Mouse (Mus musculus) liver, embryonic 11.5 days (tissue): Measurements from ENCODE around the gene Fbxl14. TPM values are rescaled to one million over a fixed set of nuclear protein-coding genes. Genes with fewer than 3 reads are reported as not detected.

Experiments used
- polyA plus RNA-seq: library from polyadenylated mRNA; unstranded; fragments of >200 nt; fragmentation: Nextera tagmentation; extraction: Ambion mirVana; gene quantifications from 2 replicates; pipeline ENCODE4 v1.2.1, GENCODE M21; 2014

The Fbxl14 gene
- polyA plus RNA-seq, 1 experiment from 2014 or later = 6.9 TPM

Other genes starting within 250 kb of the Fbxl14 start
- gene Cacna2d4, start 243.1 kb upstream of the Fbxl14 start, polyA plus RNA-seq = 0.08 TPM in 1 of 2 replicates, not detected in the other
- not detected in 2 replicates for gene Lrtm2, start 148.9 kb upstream of the Fbxl14 start, polyA plus RNA-seq
- 15.8 and 16.5 TPM in 2 replicates for gene Adipor2, start 62.0 kb upstream of the Fbxl14 start, polyA plus RNA-seq
- gene Wnt5b, start 64.7 kb downstream of the Fbxl14 start, polyA plus RNA-seq = 3.2 and 3.3 TPM in 2 replicates